12 mouse cellular contexts compared by ENCODE assay signal in genomic region chr11:89568246-89568645, GRCm38 (mm10).
A peak's percentile ranks its signal among the peaks of the same experiment; 100 is the strongest.
DNase-seq lines count a peak whose midpoint lies in the region.
"Had no signal": no experiment of that assay in that cellular context is flagged by ENCODE, and none has a peak within 500 bp of the region (broad histone marks: within the 10 kb centered on the region; RNA-seq: fewer than 3 reads in every experiment).

No protein-coding gene starts in this region.

- DNase-seq in adrenal gland, adult 2 months: peak; percentile 48
- DNase-seq in adrenal gland, postnatal 10 days: no peak
- DNase-seq in adrenal gland, postnatal 36 days: peak; percentile 9 to 28
- DNase-seq in adrenal gland, adult 18-20 months (ENCODE audit: low spot score in 2 of 2): no peak
- DNase-seq: adrenal gland, postnatal 14 days; cerebellum, adult 11 months; cerebellum, adult 18-20 months; cerebellum, adult 8-10 months; cerebellum, adult 9-11 months; cerebellum, postnatal 14 days; cerebellum, postnatal 36 days; embryo, embryonic 11 days had no signal

Comparison
In these comparisons a context has a peak if more than half of its experiments do, and no peak if none do; other contexts are left out.
1. DNase-seq: peak in adrenal gland, adult 2 months (single experiment) and adrenal gland, postnatal 36 days (2 of 2); none in adrenal gland, postnatal 10 days (single experiment) and adrenal gland, adult 18-20 months (0 of 2).